Mouse (Mus musculus) bone marrow, adult 2 months (tissue): ENCODE results near the gene Ccdc40.

ENCODE experiments used
- CTCF ChIP-seq: fragments of 200-500 bp; IDR thresholded peaks from 2 replicates; pipeline ENCODE4 v1.5.1; 2011; ENCODE audit warnings: low read length, control low read depth; ENCODE audit not compliant: control insufficient read depth, insufficient read depth
- POLR2A ChIP-seq: fragments of 200-500 bp; IDR thresholded peaks from 2 replicates; pipeline ENCODE4 v1.6.1; 2011; ENCODE audit warnings: low read depth, mild to moderate bottlenecking, control low read depth, low read length, borderline replicate concordance; ENCODE audit not compliant: control insufficient read depth

DNA sequence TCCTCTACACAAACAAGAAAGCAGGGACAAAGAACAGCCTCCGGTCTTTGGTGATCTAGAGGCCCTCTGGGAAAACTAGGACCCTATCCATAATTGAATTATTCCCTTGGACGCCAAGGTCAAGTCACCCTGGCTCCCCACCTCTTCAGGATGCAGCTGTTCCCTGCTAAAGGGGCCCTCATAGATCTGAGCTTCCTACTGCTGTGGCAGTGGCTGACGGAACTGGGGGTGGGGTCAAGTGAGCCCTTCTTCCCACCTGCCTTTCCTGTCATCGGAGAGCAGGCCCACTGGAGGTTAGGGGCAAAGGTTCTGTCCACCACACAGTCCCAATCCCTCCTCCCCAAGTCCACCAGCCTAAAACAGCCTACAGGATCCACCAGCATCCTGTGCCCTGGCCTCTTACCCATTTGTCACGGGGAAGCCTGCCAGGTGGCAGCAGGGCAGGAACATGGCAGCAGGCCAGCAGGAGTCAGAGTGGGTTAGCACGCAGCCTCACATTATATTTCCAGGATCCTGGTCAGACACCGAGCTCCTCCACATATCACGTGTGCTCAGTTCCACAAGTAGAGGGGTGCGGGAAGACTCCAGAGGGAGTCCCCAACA lies 12.4 kb upstream of the Ccdc40 start:
- TF ChIP-seq POLR2A (no peak), CTCF (no peak)
